Mouse (Mus musculus) urinary bladder, adult 2 months (tissue): ENCODE measurements around the gene Hoxd8. TPM values are rescaled to one million over a fixed set of nuclear protein-coding genes. Genes with fewer than 3 reads are reported as not detected.

Source experiments
- DNase-seq: peaks from one replicate; pipeline ENCODE4 v3.0.0; 2022; ENCODE audit warnings: low spot score
- polyA plus RNA-seq: library from polyadenylated mRNA; depleted of rRNA; stranded (reverse); fragments of >200 nt; gene quantifications from 2 replicates; pipeline ENCODE4 v1.2.3, GENCODE M21; 2012

Gene Hoxd8
- polyA plus RNA-seq, 1 experiment: 19.5 TPM

GRCm38 (mm10) chr2:74733765-74734164, 29.4 kb downstream of the Hoxd8 start:
- DNase-seq: no peak

- DNase-seq: no peak
These were observed 30.0 kb downstream of the Hoxd8 start for GRCm38 (mm10) chr2:74734451-74734850.

- DNase-seq: no peak
These were observed 30.8 kb downstream of the Hoxd8 start for GRCm38 (mm10) chr2:74734996-74735811.

GRCm38 (mm10) chr2:74735851-74736687, 31.7 kb downstream of the Hoxd8 start:
- no peak for DNase-seq

GRCm38 (mm10) chr2:74736688-74737577, 32.5 kb downstream of the Hoxd8 start:
- DNase-seq: no peak

- DNase-seq: no peak
These were observed 33.2 kb downstream of the Hoxd8 start for GRCm38 (mm10) chr2:74737578-74738070.

- no peak for DNase-seq
These were observed 34.4 kb downstream of the Hoxd8 start for GRCm38 (mm10) chr2:74738623-74739475.

GRCm38 (mm10) chr2:74739476-74739800, 35.0 kb downstream of the Hoxd8 start:
- no peak for DNase-seq

GRCm38 (mm10) chr2:74739869-74740268, 35.5 kb downstream of the Hoxd8 start:
- DNase-seq: no peak

- DNase-seq: no peak
These were observed 36.1 kb downstream of the Hoxd8 start for GRCm38 (mm10) chr2:74740311-74741091.

GRCm38 (mm10) chr2:74741252-74741978, 37.0 kb downstream of the Hoxd8 start:
- DNase-seq: no peak

GRCm38 (mm10) chr2:74741979-74742277, 37.5 kb downstream of the Hoxd8 start:
- DNase-seq: no peak

GRCm38 (mm10) chr2:74745540-74746297, 41.3 kb downstream of the Hoxd8 start:
- DNase-seq: no peak

- no peak for DNase-seq
These were observed 42.0 kb downstream of the Hoxd8 start for GRCm38 (mm10) chr2:74746298-74746921.

GRCm38 (mm10) chr2:74747006-74747405, 42.6 kb downstream of the Hoxd8 start:
- no peak for DNase-seq

- DNase-seq: no peak
These were observed 43.3 kb downstream of the Hoxd8 start for GRCm38 (mm10) chr2:74747661-74748141.

GRCm38 (mm10) chr2:74748436-74748995, 44.1 kb downstream of the Hoxd8 start:
- no peak for DNase-seq
